Mouse (Mus musculus) midbrain, embryonic 13.5 days (tissue): ENCODE data around the gene Ces1h. TPM values are rescaled to one million over a fixed set of nuclear protein-coding genes. Genes with fewer than 3 reads are reported as not detected.
"Not testable (repeated sequence)": the region's sequence is repeated elsewhere in the genome, so short reads cannot be mapped to it uniquely, and the experiment has no call there.

Source experiments
- ATAC-seq: fragments of 200-750 bp; cut with Nextera tagmentation; 2 replicates; pipeline ENCODE4 v1.8.0; 2017; ENCODE audit warnings: mild to moderate bottlenecking, moderate TSS enrichment, moderate library complexity
- H3K27ac ChIP-seq: fragments of 300-500 bp; sonication (generic); 2 replicates; pipeline ENCODE4 v1.5.1; 2015; ENCODE audit warnings: inconsistent platforms, mild to moderate bottlenecking, moderate library complexity
- H3K27me3 ChIP-seq: fragments of 300-500 bp; sonication (generic); 2 replicates; pipeline ENCODE4 v1.6.1; 2015; ENCODE audit warnings: mild to moderate bottlenecking, inconsistent platforms
- H3K36me3 ChIP-seq: fragments of 300-500 bp; sonication (generic); 2 replicates; pipeline ENCODE4 v1.6.1; 2015; ENCODE audit warnings: mild to moderate bottlenecking, inconsistent platforms
- H3K4me1 ChIP-seq: fragments of 300-500 bp; sonication (generic); replicated peaks from 2 replicates; pipeline ENCODE4 v1.6.1; 2015; ENCODE audit warnings: inconsistent platforms
- H3K4me2 ChIP-seq: fragments of 300-500 bp; sonication (generic); replicated peaks from 2 replicates; pipeline ENCODE4 v1.6.1; 2015; ENCODE audit warnings: moderate library complexity, mild to moderate bottlenecking, inconsistent platforms
- H3K4me3 ChIP-seq: fragments of 300-500 bp; sonication (generic); replicated peaks from 2 replicates; pipeline ENCODE4 v1.5.1; 2015; ENCODE audit warnings: mild to moderate bottlenecking, inconsistent platforms
- H3K9ac ChIP-seq: fragments of 300-500 bp; sonication (generic); replicated peaks from 2 replicates; pipeline ENCODE4 v1.6.1; 2015; ENCODE audit warnings: mild to moderate bottlenecking, inconsistent platforms
- H3K9me3 ChIP-seq: fragments of 300-500 bp; sonication (generic); 2 replicates; pipeline ENCODE4 v1.6.1; 2016; ENCODE audit warnings: mild to moderate bottlenecking, inconsistent platforms
- WGBS: fragments of 180-500 bp; shearing (Covaris S2); methylation state at CpG from one replicate; pipeline ENCODE4 v1.1.7; 2015; 5-methylcytosine and 5-hydroxymethylcytosine counted together
- polyA plus RNA-seq: library from polyadenylated mRNA; unstranded; fragments of >200 nt; fragmentation: Nextera tagmentation; extraction: Ambion mirVana; gene quantifications from 2 replicates; pipeline ENCODE4 v1.2.1, GENCODE M21; 2015

The Ces1h gene
- polyA plus RNA-seq = not detected in 2 replicates

DNA sequence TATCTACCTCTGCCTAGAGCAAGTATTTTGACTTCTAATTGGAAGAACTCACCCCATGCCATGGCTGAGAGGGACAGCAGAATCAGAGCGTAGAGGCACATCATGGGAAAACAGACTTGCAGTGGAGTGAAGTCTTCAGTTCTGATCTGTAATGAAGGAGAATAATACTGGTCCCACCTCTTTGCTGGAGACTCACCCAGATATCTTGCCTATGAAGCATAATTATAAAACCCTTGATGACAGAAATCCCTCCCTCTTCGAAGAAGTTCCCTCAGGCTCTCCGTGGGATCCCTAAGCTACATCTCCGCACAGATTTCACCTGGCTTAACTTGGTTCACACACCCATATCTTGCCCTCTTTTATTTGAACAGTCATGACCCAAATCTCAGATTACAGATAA lies at the start of gene Ces1h:
Ces1h (minus strand) TSS at position 101 of the 400 bp plus-strand sequence.
- 86% methylated on average over 4 of the region's 4 CpGs for WGBS
- no peaks in the 10 kb centered on the region for H3K27me3 ChIP-seq
- H3K4me1 ChIP-seq = no peaks in the 10 kb centered on the region

DNA sequence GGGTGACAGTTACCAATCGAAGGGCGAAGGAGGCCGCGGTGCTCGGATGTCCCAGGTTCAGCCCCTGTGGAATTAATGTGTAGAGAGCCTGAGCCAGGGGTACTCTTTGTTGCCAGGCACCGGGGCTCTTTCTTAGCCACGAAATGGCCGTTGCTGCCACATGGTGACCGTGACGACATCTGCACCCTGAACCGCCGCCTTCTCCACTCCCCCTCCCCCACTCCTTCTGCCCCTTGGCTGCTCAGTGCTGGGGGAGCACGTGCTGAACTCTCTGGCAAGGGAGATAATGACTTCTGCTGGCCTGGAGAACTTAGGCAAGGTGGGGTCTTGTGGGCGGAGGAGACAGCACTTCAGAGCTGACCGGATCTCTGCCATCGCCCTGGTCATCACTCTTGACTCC lies 47.7 kb upstream of the Ces1h start:
- Histone ChIP-seq H3K4me3 (no peak overlapping the region), H3K9me3 (no peaks in the 10 kb centered on the region), H3K4me1 (0 out of 2 replicates have a peak, but pooled peaks cover 4% of the 10 kb centered on the region), H3K27ac (no peak overlapping the region), H3K9ac (no peak overlapping the region), H3K36me3 (no peaks in the 10 kb centered on the region), H3K27me3 (no peaks in the 10 kb centered on the region), H3K4me2 (no peak overlapping the region)
- no peak for ATAC-seq
- WGBS = 89% methylated on average over 16 of the region's 16 CpGs

More for the DNA sequence above, at the start of gene Ces1h:
- ATAC-seq = no peak
- Histone ChIP-seq H3K4me3 (no peak within 1 kb of the TSS), H3K27ac (no peak within 1 kb of the TSS), H3K9ac (no peak within 1 kb of the TSS), H3K4me2 (no peak within 1 kb of the TSS), H3K9me3 (no peaks in the 10 kb centered on the region), H3K36me3 (no peaks in the 10 kb centered on the region)

DNA sequence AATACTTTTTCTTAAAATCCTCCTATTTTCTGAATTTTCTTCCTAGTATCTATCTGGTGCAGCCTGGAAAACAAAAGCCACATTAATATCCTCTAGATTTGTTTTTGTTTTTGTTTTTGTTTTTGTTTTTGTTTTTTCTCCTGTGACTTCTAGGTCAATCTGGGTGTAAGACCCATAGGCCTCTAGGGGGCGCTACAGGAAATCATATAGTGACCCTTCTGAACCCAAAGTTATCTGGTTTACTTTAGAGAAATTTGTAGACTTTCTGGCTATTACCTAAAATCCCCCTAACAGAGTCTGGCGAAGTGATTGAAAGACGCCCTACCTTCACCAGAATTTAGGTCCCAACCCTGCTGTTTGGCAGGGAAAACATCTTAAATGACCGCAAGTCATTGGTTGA lies 35.9 kb upstream of the Ces1h start:
- WGBS = 69% methylated on average over 4 of the region's 4 CpGs
- Histone ChIP-seq H3K9ac (no peak overlapping the region), H3K4me3 (no peak overlapping the region)

DNA sequence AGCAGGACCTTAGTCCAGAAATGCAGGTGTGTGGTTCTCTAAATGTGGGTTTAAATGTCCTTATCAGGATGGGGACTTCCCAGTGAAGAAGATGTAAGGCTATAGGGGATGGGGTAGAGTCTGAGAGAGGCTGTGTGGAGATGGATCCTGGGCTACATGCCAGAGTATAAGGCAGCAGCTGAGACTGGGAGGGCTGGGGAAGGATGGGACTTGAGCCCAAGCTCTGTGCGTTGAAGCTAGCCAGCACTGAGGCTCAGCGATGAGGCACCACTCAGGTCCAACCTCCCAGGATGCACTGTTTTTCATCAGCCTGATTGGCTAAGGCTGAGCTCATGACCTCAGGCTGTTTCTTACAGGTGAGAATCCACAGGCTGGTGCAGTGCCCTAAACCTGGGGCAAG lies 29.3 kb upstream of the Ces1h start:
- H3K4me2 ChIP-seq = no peak overlapping the region
- H3K27ac ChIP-seq = no peak overlapping the region
- H3K27me3 ChIP-seq = no peaks in the 10 kb centered on the region
- no peaks in the 10 kb centered on the region for H3K4me1 ChIP-seq
- no peaks in the 10 kb centered on the region for H3K36me3 ChIP-seq
- 86% methylated on average over 2 of the region's 2 CpGs for WGBS
- ATAC-seq = no peak
- H3K9ac ChIP-seq = no peak overlapping the region
- no peaks in the 10 kb centered on the region for H3K9me3 ChIP-seq
- H3K4me3 ChIP-seq = no peak overlapping the region

More for the DNA sequence above, 35.9 kb upstream of the Ces1h start:
- Histone ChIP-seq H3K36me3 (no peaks in the 10 kb centered on the region), H3K4me1 (no peaks in the 10 kb centered on the region), H3K27ac (no peak overlapping the region), H3K4me2 (no peak overlapping the region), H3K27me3 (no peaks in the 10 kb centered on the region), H3K9me3 (no peaks in the 10 kb centered on the region)
- ATAC-seq = no peak

DNA sequence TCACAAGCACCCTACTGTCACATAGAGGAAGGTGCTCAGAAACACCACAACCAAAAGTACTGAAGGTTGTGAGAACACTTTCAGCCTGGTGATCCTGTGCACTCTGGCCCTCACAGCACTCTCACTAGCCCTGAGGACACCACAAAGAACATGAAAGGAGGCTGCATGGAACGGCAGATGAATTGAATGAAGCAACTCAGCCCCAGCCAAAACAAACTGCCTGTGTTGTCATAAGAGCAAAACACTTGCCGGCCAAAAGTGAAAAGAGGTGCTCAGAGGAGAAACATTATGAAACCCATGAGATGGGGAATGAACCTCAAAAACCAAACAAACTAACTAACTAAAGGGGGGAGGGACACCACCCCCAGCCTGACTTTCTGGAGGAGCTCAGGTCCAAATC lies 20.2 kb upstream of the Ces1h start:
- Histone ChIP-seq H3K27ac (no peak overlapping the region), H3K4me1 (no peaks in the 10 kb centered on the region), H3K4me3 (no peak overlapping the region), H3K4me2 (no peak overlapping the region), H3K27me3 (no peaks in the 10 kb centered on the region), H3K9me3 (no peaks in the 10 kb centered on the region), H3K36me3 (no peaks in the 10 kb centered on the region), H3K9ac (no peak overlapping the region)
- WGBS = 72% methylated on average over 2 of the region's 2 CpGs
- ATAC-seq = no peak

DNA sequence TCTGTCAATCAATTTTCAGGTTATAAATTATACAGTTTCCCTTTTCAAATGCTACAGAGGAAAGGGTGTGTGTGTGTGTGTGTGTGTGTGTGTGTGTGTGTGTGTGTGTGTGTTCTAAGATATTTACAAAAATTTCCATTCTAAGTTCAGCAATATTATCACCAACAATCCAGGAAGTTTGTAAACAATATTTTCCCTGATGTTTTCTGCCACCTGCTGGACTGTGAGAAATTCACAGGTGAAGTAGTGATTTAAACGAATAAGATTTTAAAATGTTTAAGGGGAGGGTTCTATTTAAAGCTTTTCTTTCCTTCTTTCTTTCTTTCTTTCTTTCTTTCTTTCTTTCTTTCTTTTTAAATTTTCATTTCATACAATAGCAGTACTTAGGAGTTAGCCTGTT lies 18.5 kb upstream of the Ces1h start:
- no peak overlapping the region for H3K27ac ChIP-seq
- no peaks in the 10 kb centered on the region for H3K4me1 ChIP-seq
- no peaks in the 10 kb centered on the region for H3K9me3 ChIP-seq
- H3K4me2 ChIP-seq = no peak overlapping the region
- H3K27me3 ChIP-seq = no peaks in the 10 kb centered on the region
- WGBS = 45% methylated on average over 1 of the region's 1 CpGs
- H3K36me3 ChIP-seq = no peaks in the 10 kb centered on the region
- H3K4me3 ChIP-seq = no peak overlapping the region
- no peak for ATAC-seq
- H3K9ac ChIP-seq = no peak overlapping the region

DNA sequence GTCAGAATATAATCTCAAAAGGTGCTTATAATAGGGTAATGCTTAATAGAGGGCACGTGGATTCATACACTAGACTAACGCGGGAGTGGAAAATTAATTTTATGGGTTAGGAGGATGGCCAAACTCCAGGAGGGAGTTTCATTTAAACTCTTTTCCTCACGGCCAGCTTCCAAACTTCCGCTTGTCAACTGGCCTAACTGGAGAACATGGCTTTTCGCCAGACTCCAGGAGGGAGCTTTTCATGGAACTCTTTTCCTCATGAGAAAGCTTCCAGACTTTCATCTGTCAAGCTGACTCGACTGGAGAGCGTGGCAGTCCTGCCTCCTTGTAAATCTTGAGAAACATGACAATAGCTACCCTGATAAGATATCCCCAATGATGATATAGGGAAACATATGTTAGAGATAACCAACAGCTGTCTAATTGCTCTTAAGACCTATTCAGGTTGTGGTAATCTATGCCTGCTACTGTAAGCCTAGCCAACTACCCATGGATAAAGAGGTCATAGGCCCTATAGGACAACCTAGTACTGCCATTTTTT lies 14.6 kb upstream of the Ces1h start:
- H3K4me2 ChIP-seq, H3K9ac ChIP-seq, H3K27me3 ChIP-seq, H3K4me1 ChIP-seq, H3K4me3 ChIP-seq, H3K27ac ChIP-seq, H3K9me3 ChIP-seq, H3K36me3 ChIP-seq, ATAC-seq: not testable (repeated sequence)
- WGBS = 77% methylated on average over 8 of the region's 8 CpGs

DNA sequence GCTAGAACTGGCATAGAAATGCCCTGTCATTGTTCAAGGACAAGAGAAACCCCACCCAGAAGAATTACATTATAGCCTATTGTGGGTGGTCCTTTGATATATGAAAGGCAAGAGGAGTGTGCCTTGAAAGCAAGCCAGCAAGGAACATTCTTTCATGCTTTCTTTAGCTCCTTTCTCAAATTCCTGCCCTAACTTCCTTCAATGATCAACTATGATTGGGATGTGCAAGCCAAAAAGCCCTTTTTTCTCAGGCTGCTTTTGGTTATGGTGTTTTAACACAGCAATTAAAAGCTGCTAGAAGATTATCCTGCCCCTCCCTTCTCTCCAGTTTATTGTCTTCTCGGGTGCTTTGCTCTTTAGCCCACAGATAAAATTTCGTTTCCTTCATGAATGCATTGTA lies 10.0 kb downstream of the Ces1h start:
- no peaks in the 10 kb centered on the region for H3K9me3 ChIP-seq
- no peaks in the 10 kb centered on the region for H3K4me1 ChIP-seq
- H3K27ac ChIP-seq = no peak overlapping the region
- H3K36me3 ChIP-seq = no peaks in the 10 kb centered on the region
- no peak overlapping the region for H3K9ac ChIP-seq
- H3K4me2 ChIP-seq = no peak overlapping the region
- no peak for ATAC-seq
- no peaks in the 10 kb centered on the region for H3K27me3 ChIP-seq
- no peak overlapping the region for H3K4me3 ChIP-seq
- 11% methylated on average over 2 of the region's 2 CpGs for WGBS

DNA sequence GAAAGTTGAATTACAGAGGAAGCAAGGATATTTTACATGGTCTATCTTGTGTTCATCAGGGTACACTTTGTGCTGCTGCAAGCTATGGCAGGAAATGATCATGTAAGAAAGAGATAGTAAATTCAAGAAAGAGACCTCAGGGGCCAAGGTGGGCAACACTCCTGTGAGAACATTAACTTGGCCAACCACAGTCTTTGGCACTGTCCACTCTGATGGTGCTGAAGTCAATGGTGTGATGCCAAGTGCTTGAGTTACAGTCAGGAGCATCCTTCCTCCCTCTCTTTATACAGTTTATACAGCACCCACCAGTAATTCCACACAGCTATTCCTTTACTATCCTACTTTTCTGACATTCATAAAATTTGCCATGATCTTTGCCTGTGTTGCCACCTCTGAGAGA lies 19.4 kb downstream of the Ces1h start:
- Histone ChIP-seq H3K9me3 (no peaks in the 10 kb centered on the region), H3K4me2 (no peak overlapping the region), H3K4me3 (no peak overlapping the region), H3K27me3 (no peaks in the 10 kb centered on the region), H3K4me1 (no peaks in the 10 kb centered on the region), H3K9ac (no peak overlapping the region), H3K36me3 (no peaks in the 10 kb centered on the region), H3K27ac (no peak overlapping the region)
- no peak for ATAC-seq

DNA sequence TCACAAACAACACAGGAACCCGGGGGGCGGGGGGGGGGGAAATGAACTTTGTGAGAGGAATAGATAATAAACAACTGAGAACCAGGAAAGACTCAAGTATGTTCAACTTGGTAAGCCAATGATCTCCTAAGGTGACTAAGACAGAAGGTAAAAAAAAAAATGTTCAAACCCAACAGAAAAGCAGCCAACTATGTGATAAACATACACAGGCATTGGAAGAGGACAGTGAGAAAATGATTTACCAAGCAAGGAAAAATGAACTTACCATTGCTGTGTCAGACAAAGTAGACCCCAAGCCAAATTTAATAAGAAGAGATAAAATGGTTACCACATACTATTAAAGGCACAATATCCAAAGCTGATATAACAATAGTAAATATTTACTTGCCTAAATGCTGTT lies 40.0 kb downstream of the Ces1h start:
- no peaks in the 10 kb centered on the region for H3K36me3 ChIP-seq
- H3K4me3 ChIP-seq = no peak overlapping the region
- whole genome bisulfite sequencing = 95% methylated on average over 2 of the region's 2 CpGs

DNA sequence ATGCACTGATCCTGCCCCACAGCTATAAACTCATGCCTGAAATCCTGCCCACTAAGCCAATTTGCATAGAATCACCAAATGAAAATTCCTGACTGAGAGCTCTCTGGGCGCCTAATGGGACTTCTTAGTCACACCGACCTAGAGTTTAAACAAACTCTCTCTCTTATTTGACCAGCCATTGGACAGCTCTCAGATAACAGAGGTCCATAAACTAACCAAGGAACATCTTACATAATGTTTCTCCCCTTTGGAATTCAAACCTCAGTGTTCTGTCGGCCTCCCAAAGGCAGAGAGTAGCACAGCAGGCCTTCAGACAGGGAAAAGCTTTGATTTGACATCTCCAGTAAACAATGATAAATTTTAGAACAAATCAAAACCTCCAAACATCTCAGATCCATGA lies 42.3 kb downstream of the Ces1h start, which contains the start of gene Ces1g:
Ces1g (minus strand) TSS at position 102 of the 400 bp plus-strand sequence.
- no peak within 1 kb of the TSS for H3K4me3 ChIP-seq
- H3K9me3 ChIP-seq = no peaks in the 10 kb centered on the region
- H3K4me1 ChIP-seq = no peaks in the 10 kb centered on the region
- H3K27ac ChIP-seq = no peak within 1 kb of the TSS
- H3K36me3 ChIP-seq = no peaks in the 10 kb centered on the region
- no peak for ATAC-seq
- H3K9ac ChIP-seq = no peak within 1 kb of the TSS
- no peaks in the 10 kb centered on the region for H3K27me3 ChIP-seq
- WGBS = 59% methylated on average over 3 of the region's 3 CpGs
- no peak within 1 kb of the TSS for H3K4me2 ChIP-seq

More for the DNA sequence above, 40.0 kb downstream of the Ces1h start:
- H3K27me3 ChIP-seq = no peaks in the 10 kb centered on the region
- H3K4me1 ChIP-seq = no peaks in the 10 kb centered on the region
- no peak overlapping the region for H3K9ac ChIP-seq
- no peak for ATAC-seq
- H3K4me2 ChIP-seq = no peak overlapping the region
- no peak overlapping the region for H3K27ac ChIP-seq
- no peaks in the 10 kb centered on the region for H3K9me3 ChIP-seq

DNA sequence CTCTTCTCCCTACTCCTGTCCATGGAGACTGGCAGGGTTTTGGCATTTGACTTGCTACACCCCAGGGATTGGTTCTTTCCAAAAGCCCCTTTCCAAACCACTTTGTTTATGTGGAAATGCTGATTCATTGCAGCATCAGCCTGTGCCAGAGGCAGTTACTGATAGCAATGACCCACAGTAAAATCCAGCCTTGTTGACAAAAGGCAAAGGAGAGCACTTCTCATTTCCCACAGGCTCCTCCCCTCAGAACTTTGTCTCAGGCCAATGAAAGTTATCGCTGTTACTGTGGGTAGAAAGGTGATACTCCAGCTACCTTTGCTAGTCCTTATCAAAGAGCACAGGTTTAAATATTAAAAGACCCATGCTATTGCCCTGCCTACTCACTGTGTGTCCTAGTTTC lies 46.8 kb downstream of the Ces1h start:
- 76% methylated on average over 1 of the region's 1 CpGs for WGBS
- no peaks in the 10 kb centered on the region for H3K9me3 ChIP-seq
- H3K4me3 ChIP-seq = no peak overlapping the region
- no peak overlapping the region for H3K4me2 ChIP-seq
- H3K36me3 ChIP-seq = no peaks in the 10 kb centered on the region
- no peak overlapping the region for H3K9ac ChIP-seq
- H3K4me1 ChIP-seq = no peaks in the 10 kb centered on the region
- H3K27me3 ChIP-seq = no peaks in the 10 kb centered on the region
- no peak for ATAC-seq
- no peak overlapping the region for H3K27ac ChIP-seq

DNA sequence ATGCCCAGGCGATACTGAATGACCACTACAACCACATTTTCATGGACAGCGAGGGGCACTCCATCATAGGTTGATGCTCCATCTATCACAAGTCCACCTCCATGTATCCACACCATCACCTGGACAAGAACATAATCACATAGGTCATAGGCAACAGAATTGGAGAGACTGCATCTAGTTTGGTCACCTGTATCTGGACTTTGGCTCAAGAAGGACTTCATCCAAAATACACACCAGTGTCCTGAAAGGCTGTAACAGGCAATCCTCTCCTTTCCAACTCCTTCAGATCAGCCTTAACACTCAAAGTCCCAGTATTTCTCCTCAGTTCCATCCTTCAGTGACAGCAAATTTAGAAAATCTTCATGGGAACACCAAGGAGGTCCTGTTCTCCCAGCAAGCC lies 48.4 kb downstream of the Ces1h start:
- no peaks in the 10 kb centered on the region for H3K27me3 ChIP-seq
- H3K4me3 ChIP-seq = no peak overlapping the region
- 88% methylated on average over 2 of the region's 2 CpGs for WGBS
- ATAC-seq = no peak
- no peaks in the 10 kb centered on the region for H3K9me3 ChIP-seq
- H3K9ac ChIP-seq = no peak overlapping the region
- no peak overlapping the region for H3K27ac ChIP-seq
- no peaks in the 10 kb centered on the region for H3K4me1 ChIP-seq
- H3K4me2 ChIP-seq = no peak overlapping the region
- no peaks in the 10 kb centered on the region for H3K36me3 ChIP-seq
